Mouse (Mus musculus) gastrocnemius, adult 18-20 months (tissue): ENCODE results near the gene Mitf. TPM values are rescaled to one million over a fixed set of nuclear protein-coding genes. Genes with fewer than 3 reads are reported as not detected.
A peak's percentile ranks its signal among the peaks of the same experiment; 100 is the strongest.

Source experiments
- DNase-seq: peaks from one replicate; pipeline ENCODE4 v3.0.0; 2021; ENCODE audit warnings: low spot score
- long read RNA-seq, 2 experiments: library from polyadenylated mRNA; stranded (forward); transcript quantifications; one replicate each; pipeline ENCODE4 v2.0.0; 2021
- total RNA-seq, 2 experiments: library from RNA; stranded (reverse); gene quantifications; 2 replicates each; pipeline ENCODE4 v1.2.3; 2021

The Mitf gene
- total RNA-seq: 10 to 100 TPM; 15.3 to 19.4 TPM
- long read RNA-seq, experiment 1, full-length matches to known transcripts: 2 of 7 reads
- long read RNA-seq, experiment 1, partial matches to known transcripts: 0 of 7 reads
- long read RNA-seq, experiment 1, other reads (novel, unspliced or antisense): 5 of 7 reads
- long read RNA-seq, experiment 2, full-length matches to known transcripts: 2 of 6 reads
- long read RNA-seq, experiment 2, partial matches to known transcripts: 0 of 6 reads
- long read RNA-seq, experiment 2, other reads (novel, unspliced or antisense): 4 of 6 reads

DNA sequence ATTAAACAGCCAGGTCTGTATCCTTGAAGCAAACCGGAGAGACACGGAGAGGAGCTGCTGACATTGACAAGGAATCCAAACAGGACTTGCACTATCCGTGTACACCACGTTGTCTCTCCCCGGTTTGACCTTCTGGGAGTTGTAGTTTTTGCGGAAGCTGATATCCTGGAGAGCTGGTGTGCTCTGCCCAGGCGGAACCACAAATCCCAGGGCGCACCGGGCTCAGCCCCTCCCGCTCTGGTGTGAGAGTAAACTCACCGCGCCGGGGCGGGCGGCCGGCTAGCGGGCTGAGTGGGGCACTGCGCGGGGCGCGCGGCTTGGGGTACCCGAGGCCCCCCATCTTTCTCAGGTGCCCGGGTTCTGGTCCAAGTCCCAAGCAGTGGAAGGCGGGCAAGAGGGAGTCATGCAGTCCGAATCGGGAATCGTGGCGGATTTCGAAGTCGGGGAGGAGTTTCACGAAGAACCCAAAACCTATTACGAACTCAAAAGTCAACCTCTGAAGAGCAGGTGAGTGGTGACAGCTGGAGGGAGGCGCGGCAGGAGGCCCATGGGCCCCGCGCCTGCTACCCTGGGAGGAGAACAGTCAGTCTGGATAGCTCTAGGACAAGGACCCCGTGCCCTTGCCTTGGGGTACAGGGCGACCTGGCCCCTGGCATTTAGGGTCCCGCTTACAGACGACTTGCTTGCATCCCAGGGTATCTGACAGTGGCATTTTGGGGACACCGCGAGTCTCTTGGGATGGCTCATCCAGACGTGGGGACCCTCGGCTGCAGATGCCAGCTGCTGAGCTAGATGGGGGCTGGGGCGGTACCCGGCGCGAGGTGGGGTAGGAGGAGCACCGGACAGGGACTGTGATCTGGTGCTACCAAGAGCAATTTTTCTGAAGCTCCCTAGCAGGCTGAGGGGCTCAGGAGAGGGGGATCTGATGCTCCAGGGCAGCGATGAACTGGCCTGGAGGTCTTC is at the start of gene Mitf:
Gene Mitf, plus strand, starts transcription at position 272 of the 963 bp plus-strand sequence.
- DNase-seq: peak; percentile 94

DNA sequence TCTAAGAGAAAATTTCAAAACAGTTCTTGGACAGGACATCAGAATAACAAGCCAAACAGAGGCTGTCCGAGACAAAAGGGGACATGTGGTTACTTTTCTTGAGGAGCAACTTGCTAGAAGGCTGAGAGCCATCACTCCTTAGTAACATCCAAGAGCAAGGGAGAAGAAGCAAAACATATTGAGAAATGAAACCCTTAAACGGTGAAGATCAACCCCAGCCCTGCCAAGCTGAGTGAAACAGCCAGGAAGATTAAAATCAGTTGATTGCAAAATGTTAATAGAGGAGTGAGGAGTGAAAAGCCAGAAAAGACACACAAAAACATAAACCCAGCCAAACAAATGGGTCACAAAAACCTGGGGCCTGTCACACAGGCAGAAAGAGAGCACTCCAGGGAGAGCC is 49.5 kb upstream of the Mitf start:
- DNase-seq: peak; percentile 60

DNA sequence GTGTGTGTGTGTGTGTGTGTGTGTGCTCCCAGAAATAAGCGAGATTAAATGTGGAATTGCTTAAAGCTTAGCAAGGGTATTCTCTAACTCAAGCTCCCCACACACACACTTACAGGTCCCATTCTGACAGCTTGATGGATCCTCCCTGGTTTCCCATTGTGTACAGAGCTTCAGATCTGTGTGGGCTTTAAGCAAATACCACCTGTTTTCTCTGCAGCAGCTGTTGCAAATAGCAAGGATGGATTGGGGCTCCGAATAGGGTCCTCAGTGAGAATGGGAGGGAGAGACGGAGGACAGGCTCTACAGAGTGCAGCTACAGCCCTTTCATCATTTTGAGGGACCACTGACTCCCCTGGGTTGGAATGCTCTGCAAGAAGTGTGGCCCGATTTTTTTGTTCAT is 48.0 kb upstream of the Mitf start:
- no peak for DNase-seq

DNA sequence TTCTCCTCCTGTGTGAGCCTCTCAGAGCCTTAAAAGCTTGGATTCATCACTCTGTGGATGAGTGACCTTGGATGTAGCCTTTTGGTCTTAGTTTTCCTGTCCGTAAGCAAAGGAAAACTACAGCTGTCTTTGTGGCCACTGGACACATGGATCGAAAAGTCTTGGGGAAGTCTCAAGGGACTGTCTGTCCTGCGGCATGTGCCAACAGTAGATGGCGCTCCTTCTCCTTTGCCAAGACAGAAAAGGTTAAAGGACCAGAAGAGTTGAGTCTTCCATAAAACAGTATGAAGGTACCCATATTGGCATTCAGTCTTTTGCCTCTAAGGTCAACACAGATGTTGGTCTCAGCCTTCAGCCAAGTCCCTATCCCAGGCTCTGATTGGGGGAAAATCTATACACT is 47.6 kb upstream of the Mitf start:
- DNase-seq: peak; percentile 71

DNA sequence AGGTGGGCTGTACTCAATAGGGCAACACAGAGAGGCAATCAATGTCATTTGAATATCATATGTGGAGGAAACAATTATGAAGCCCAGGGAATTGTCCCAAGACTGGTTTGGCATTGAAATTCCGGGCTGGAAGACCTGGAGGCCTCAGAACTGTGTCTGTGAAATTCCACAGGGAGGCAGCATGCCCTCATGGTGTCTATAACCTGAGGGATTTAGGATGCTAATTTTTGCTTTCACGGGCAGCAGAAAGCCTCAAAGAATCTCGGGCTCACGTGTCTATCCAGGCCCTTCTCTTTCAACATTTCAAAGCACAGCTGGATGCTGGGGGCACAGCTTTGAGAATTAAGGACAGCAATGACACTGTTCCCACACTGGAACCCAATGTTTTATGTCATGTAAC is 45.5 kb upstream of the Mitf start:
- peak; percentile 16 for DNase-seq

DNA sequence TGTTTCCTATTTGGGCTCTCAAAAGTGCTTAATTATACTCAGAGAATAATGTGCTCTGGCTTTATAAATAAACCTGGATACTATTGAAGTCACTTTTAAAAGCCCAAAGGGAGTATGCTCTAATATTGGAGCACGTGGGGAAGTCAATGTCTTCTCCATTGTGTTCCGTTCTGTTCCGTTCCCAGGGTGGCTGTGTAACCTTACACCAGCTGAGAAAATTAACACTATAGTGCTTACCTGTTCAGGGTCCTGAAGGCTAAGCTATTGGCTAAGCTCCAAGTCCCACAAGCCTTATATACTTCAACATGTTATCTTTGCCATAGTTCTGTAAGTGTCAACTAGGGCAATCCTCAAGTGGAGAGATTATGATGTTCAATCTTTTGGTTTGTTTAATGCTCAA is 42.9 kb upstream of the Mitf start:
- no peak for DNase-seq

DNA sequence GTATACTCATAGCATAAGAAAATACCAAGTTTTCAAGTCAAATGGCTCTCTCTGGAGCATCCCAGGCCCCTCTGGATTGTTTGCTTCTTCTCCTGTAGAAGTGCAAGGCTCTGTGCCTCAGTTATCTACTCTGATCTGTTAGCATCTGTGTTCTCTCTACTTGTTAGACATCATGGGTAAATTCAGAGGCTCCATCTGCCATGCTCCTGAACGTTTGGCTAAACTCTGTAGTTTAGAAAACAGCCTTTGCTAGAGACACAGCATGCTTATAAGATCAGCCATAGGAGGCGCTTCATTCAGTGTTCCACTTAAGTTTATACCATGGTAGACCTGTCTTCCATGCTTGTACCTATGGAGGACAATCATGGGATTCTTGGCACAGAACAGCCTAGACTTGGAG is 39.0 kb upstream of the Mitf start:
- no peak for DNase-seq

DNA sequence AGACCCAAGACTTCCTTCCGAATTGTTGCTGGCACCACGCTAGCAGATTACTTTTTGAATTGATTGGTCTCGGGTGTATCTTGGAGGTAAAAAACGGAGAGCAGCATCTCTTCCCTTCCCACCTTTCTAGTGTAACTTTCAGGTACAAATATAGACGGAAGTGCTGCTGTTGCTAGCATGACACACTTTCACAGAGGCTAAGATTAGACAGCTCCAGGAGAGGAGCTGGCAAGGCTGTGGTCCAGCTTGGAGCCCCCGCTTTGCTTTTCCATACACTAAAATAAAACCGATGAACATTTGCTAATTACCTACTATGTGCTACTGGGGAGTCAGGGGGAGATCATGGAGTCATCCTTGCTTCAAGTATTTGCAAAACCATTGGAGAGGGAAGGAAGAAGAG is 37.3 kb upstream of the Mitf start:
- no peak for DNase-seq

DNA sequence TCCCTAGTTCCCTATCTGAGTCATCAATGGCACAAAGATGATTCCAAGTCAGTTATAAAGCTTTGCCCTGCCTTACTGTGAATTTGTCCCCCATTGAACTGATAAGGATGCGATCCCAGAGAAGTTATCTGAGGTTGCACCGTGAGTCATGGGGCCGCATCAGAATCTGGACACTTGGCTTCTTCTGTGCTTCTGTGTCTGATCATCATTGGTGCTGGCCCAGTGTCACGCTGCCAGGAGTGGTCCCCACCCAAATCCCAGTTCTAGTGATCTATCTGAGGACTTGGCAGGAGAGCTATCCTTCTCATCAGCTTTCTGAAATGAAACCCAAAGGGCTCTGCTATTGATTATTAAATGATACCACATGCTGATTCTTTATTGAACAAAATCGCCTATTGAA is 25.5 kb upstream of the Mitf start:
- DNase-seq: peak; percentile 42

DNA sequence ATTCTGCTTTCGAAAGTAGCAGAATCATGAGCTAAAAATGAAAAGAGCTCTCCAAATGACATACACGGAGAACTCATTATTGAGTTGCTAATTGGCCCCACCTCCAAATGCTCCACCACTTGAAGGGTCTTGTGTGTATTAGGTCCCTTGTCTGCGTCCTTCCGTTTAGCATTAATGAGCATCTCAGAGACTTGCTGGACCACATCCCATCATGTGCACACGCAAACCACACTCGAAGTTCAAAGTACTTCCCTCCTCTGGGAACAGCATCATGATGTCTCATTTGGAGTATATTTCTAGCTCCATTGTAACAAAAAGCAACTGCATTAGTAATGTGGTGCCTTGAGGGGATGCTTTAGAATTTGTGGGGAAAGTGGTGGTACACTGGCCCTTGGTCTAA is 24.6 kb upstream of the Mitf start:
- no peak for DNase-seq

DNA sequence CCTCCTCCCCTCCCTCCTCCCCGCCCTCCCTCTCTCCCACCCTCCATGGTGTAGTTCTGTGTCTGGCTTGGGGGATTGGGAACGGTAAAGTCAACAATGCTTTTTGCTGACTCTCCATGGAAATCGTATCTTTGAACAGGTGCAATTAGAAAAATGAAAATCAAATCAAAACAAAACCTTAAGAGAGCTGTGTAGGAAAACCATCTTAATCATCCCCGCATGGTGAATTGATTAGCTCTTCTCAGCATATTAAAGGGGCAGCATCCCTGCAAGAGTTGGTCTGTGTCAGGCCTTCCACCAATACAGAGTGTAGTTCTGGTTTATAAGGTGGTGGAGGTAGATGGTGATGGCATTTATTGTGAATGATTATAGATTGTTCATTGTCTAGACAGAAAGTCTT is 20.0 kb upstream of the Mitf start:
- DNase-seq: no peak

DNA sequence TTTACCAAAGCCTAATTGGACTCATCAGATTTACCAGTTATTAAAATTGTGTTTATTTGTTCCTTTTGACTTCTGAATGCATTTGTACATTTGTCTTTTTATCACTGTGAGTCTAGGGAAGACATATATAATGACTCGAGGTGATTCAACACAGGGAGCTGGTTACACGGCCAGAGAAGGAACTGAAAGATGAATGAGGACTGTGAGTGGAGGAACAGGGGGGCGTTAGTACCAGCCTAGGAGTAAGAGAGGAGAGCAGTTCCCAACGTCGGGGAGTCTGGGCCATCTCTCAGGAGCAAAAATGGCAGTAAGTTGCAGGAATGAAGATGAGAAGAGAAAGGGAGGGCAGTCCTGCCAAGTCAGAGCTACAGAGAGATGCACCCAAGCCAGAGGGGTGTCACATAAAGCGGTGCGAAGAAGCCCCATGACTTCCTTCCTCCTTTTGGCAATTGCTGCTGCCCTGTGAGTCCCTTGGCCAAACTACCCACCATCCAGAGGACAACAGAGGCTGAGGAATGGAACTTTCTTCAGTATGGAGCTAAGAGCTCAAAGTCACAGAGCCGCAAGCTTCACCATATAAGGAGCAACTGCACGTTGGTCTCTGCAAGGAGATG is 18.4 kb upstream of the Mitf start:
- no peak for DNase-seq

DNA sequence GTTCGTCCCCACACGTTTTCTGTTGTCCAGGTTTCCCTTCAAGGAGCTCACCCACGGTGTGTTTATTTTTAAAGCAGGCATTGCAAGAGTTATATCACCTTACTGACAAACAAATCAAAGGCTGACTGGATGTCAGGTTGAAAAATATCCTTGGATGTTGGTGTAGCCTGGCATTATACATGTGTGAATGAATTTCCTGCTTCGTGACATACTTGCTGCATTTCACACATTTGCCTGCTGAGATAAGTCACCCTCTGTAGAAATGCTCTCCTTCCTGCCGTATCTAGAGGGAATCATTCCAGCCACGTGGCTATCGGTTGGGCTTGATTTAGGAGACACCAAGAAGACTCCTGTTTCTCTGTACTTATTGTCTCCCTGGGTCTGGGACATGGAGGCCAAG is 17.2 kb upstream of the Mitf start:
- no peak for DNase-seq

DNA sequence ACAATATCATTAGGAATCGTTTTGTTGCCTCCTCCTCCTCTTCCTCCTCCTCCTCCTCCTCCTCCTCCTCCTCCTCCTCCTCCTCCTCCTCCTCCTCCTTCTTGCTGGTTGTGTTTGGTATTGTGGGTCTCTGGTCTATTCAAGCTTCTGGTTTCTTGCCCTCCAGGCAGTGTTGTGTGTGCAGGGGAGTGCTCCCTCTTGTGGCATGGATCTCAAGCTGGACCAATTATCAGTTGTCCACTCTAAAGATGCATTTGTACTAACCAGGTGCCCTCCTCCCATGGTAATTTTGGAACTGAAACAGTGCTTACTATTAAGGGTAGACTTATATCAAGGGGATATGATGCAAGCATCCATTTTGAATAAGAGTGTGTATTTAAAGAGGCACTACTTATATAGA is 14.7 kb upstream of the Mitf start:
- DNase-seq: no peak

DNA sequence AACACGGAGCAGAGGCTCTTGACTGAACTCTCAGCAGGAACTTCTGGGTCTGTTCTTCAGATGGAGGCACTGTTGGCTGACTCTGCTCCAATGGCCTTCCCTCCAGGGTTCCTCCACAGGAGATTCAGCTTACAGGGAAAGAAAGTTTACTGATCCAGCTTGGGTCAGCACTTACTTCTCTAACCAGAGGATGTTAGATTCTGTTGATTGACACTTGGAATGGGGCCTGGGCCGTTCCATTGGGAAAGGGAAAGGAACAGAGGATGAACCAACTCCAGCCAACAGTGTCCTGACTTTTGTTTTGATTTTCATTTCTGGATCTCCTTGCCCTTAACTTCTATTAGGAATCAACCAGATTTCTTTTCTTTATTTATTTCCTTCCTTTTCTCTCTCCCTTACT is 11.7 kb upstream of the Mitf start:
- no peak for DNase-seq

DNA sequence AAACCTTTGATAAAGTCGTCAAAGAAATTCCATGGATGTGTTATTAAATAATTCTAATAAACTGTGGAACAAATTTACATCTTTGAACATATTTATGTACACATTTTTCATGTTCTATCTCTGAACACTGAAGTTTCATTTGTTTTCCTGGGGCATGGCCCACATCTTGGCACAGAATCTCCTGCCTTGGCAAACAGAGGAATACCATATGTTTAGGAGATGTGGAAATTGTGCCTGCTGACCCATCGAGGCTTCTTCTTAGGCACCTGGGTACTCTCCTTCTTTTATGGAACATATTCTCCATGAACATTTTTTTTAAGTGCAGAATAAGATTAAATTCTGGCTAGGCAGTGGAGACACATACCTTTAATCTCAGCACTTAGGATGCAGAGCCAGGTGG is 6.2 kb upstream of the Mitf start:
- DNase-seq: no peak

DNA sequence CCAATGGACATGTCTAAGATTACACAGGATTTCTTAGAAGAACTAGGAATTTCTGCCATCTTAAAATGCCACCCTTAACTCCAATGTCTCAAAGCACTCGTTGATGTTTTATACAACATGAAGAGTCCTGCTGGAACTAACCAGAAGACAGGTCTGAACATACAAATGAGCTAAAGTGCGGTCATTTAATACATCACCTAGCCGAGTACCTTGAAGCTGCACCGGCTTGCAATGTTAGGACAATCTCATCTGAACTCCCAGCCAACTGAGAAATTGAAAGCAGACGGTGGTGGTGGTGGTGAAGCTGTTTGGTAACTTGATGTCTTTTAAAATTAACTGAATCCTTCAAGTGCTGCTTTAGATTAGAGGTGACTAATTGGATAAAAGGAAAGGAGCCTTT is 801 bp upstream of the Mitf start:
- DNase-seq: no peak

DNA sequence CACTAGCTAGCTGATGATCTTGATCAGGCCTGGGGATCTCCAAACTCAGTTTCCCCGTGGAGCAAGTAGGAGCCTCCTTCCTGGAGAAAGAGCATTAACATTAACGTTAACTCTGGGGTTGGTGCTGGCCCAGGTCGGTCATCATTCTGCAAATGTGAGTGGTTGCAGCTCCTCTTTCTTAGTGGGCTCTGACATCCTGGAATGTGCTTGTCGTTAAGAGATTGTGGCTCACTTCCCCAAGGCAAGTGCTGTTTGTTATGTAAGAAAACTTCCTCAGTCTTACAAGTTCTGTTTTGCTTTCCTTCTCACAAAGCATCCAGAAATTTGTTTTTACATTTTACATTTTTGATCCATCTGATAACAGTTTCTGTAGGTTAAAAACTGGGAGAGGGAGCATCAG is 7.3 kb downstream of the Mitf start:
- no peak for DNase-seq

DNA sequence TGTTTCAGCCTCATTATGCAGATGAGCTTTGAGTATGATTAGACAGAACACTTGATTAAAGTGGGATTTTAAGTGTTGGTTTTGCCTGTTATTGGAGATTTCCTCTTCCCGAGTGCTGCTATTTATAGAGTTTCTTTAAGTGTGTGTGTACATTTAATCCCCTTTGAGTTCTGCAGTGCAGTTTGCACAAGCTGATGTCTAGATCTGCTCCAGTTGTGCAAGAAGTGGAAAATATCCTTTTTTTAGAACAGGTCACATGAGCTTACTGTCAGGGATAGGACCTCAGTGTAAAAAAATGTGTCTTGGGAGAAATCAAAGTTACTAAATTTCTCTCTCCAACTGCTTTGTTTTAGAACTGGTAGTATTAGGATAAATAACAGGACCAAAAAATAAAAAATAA is 8.9 kb downstream of the Mitf start:
- peak; percentile 47 for DNase-seq

DNA sequence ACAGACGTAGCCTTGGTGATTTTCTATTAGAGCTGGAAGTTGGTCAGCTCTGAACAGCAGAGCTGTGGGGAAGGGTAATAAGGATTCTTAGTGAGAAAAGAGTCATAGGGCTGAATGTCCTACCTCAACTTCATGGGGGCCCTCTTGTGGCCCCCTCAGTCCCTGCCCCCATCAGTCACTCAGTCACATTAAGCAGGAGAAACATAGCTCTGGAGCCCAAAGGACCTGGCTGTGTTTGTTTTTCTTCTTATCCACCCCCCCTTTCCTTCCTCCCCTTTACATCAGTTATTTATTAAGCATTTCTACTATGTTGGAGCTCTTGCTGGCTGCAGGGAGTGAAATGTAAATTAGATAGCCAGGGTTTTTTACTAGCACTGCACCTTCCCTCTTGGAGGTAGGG is 10.0 kb downstream of the Mitf start:
- DNase-seq: no peak

DNA sequence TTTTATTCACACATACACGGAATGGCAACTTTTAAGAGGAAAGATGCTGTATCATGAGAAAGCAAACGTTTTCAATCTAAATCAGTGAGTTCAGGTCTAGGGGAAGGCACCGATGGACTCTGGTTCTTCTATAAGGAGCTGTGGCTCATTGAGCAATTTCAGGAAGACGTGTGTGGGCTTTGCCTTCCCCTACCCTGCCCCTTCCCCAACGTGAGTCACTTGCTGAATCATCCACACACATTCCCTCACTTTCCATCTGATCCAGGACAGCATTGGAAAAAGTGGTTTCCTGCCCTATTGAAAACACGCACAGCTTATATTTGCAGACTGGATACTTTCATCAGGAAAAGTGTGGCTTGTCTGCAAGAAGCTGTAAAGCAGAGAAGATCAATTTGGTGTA is 11.3 kb downstream of the Mitf start:
- no peak for DNase-seq

DNA sequence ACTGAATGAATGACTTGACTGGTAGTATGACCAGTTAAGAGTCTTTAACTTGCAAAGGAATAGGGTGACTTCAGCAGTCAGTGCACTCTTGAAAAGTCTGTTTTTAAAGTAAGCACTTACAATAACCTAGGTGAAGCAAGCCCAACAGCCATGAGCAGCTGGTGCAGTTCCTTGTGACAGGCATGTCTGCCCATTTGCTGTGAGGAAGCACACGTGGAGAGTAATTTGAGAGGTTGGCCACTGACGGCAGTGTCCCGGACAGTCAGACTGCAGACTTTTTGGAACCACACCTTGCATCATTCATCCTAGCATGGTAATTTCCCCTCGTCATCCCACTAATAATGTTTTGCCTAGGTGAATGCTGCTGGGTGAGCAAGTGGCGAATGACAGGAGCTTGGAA is 12.1 kb downstream of the Mitf start:
- DNase-seq: no peak

DNA sequence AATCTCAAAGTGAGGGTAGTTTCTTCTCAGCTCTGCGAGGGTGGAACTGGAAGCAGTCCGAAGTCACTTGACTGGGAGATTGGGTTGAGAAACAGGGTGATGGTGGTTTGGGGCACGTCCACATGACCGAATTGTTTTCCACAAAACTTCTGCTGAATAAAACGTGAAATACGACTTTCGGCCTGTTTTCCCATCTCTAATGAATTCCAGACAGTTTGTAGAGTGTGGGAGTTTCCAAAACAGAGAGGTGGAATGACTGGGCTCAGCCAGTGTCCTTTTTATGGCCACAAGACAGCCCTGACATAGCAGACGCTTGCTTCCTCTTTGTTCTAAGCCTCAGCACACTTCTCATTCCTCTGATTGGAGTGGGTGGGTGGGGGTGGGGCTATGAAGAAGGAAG is 13.7 kb downstream of the Mitf start:
- DNase-seq: peak; percentile 64
